17 mouse cellular contexts compared by ENCODE assay signal in the genomic region with DNA sequence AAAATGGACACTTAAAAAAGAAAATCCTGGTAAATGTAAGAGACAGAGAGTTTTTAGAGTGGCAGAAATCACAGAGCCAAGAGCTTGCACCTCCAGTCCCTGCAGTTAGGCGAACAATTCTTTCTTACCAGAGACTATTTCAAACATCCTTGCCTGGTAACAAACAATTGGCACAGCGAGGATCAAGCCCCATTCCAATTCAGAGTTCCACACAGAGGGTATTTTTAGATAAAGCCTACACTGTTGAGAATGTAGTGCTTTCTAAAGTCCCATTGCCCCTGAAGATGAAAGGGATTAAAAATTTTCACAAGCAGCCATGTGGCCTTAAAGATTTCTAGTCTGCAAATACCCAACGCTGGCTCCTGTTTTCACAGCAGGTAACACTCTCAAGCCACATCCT. TPM values are rescaled to one million over a fixed set of nuclear protein-coding genes. Genes with fewer than 3 reads are reported as not detected.
DNase-seq lines count a peak whose midpoint lies in the region; ATAC-seq and TF ChIP-seq lines count a peak whose summit lies in the region.
"Had no signal": no experiment of that assay in that cellular context is flagged by ENCODE, and none has a peak within 500 bp of the region (broad histone marks: within the 10 kb centered on the region; RNA-seq: fewer than 3 reads in every experiment).

No protein-coding gene starts in this region.

- no peaks in the 10 kb centered on the region; the same call in 1 of the 2 replicates for H3K79me2 ChIP-seq in heart, adult 2 months (replicated peaks; ENCODE audit: control insufficient read depth, insufficient read depth, low read length)

- no peak overlapping the region for H3K4me3 ChIP-seq in heart, adult 2 months
- H3K4me3 ChIP-seq in intestine, embryonic 14.5 days (ENCODE audit: low read depth, low read length) = no peak overlapping the region
- no peak overlapping the region for H3K4me3 ChIP-seq in intestine, embryonic 16.5 days (ENCODE audit: low read length)
- H3K4me3 ChIP-seq in stomach, embryonic 16.5 days (replicated peaks; ENCODE audit: low read length) = no peak overlapping the region
- H3K4me3 ChIP-seq in stomach, postnatal 0 days (ENCODE audit: low read depth, low read length) = no peak overlapping the region
- H3K4me3 ChIP-seq: hindbrain, embryonic 15.5 days; liver, embryonic 13.5 days; neural tube, embryonic 12.5 days had no signal

- no peak overlapping the region for H3K9ac ChIP-seq in heart, adult 2 months (ENCODE audit: low read depth, low read length)
- no peak overlapping the region for H3K9ac ChIP-seq in intestine, embryonic 14.5 days (ENCODE audit: low read length)
- H3K9ac ChIP-seq in intestine, embryonic 16.5 days (ENCODE audit: low read depth, low read length) = no peak overlapping the region
- H3K9ac ChIP-seq in stomach, embryonic 16.5 days (ENCODE audit: low read length) = no peak overlapping the region
- no peak overlapping the region for H3K9ac ChIP-seq in stomach, postnatal 0 days (ENCODE audit: low read length)
- H3K9ac ChIP-seq: forebrain, postnatal 0 days; hindbrain, embryonic 15.5 days; liver, embryonic 13.5 days; neural tube, embryonic 12.5 days had no signal

- H3K27ac ChIP-seq in heart, adult 2 months = peak overlapping the region; percentile 45
- H3K27ac ChIP-seq in intestine, embryonic 14.5 days (ENCODE audit: low read depth) = peak overlapping the region; percentile 17; the same call in 1 of the 2 replicates
- no peak overlapping the region for H3K27ac ChIP-seq in intestine, embryonic 16.5 days (ENCODE audit: low read length)
- H3K27ac ChIP-seq in stomach, embryonic 16.5 days (ENCODE audit: low read length) = peak overlapping the region; percentile 4; the same call in 1 of the 2 replicates
- no peak overlapping the region for H3K27ac ChIP-seq in stomach, postnatal 0 days (replicated peaks)
- H3K27ac ChIP-seq: hindbrain, embryonic 15.5 days; liver, embryonic 13.5 days; neural tube, embryonic 12.5 days had no signal

- H3K27me3 ChIP-seq in heart, adult 2 months (ENCODE audit: control insufficient read depth, insufficient read depth, low read length) = no peaks in the 10 kb centered on the region
- no peaks in the 10 kb centered on the region for H3K27me3 ChIP-seq in intestine, embryonic 14.5 days (replicated peaks; ENCODE audit: control insufficient read depth, insufficient read depth, low read length)
- H3K27me3 ChIP-seq in intestine, embryonic 16.5 days (replicated peaks; ENCODE audit: control insufficient read depth, insufficient read depth, low read length) = no peaks in the 10 kb centered on the region
- H3K27me3 ChIP-seq in stomach, embryonic 16.5 days (ENCODE audit: control insufficient read depth, insufficient read depth, low read length) = no peaks in the 10 kb centered on the region
- H3K27me3 ChIP-seq in stomach, postnatal 0 days (ENCODE audit: control insufficient read depth, insufficient read depth, low read length) = no peaks in the 10 kb centered on the region
- H3K27me3 ChIP-seq: hindbrain, embryonic 15.5 days; liver, embryonic 13.5 days; neural tube, embryonic 12.5 days had no signal

- H3K36me3 ChIP-seq in heart, adult 2 months (ENCODE audit: control insufficient read depth, insufficient read depth, low read length) = peaks cover 34% of the 10 kb centered on the region
- H3K36me3 ChIP-seq in intestine, embryonic 14.5 days (ENCODE audit: control insufficient read depth, insufficient read depth, low read length) = peaks cover 8% of the 10 kb centered on the region; the same call in 1 of the 2 replicates
- no peaks in the 10 kb centered on the region for H3K36me3 ChIP-seq in intestine, embryonic 16.5 days (ENCODE audit: control insufficient read depth, insufficient read depth, low read length)
- H3K36me3 ChIP-seq in stomach, embryonic 16.5 days (ENCODE audit: control insufficient read depth, insufficient read depth, low read length) = no peaks in the 10 kb centered on the region
- no peaks in the 10 kb centered on the region for H3K36me3 ChIP-seq in stomach, postnatal 0 days (ENCODE audit: control insufficient read depth, insufficient read depth, low read length)
- H3K36me3 ChIP-seq: hindbrain, embryonic 15.5 days; liver, embryonic 13.5 days; neural tube, embryonic 12.5 days had no signal

- H3K9me3 ChIP-seq in intestine, embryonic 14.5 days (ENCODE audit: control insufficient read depth, low read length) = no peaks in the 10 kb centered on the region
- no peaks in the 10 kb centered on the region for H3K9me3 ChIP-seq in intestine, embryonic 16.5 days (ENCODE audit: control insufficient read depth, low read length)
- H3K9me3 ChIP-seq in stomach, embryonic 16.5 days (replicated peaks; ENCODE audit: control insufficient read depth, low read length) = no peaks in the 10 kb centered on the region
- H3K9me3 ChIP-seq in stomach, postnatal 0 days (ENCODE audit: control insufficient read depth, low read length) = no peaks in the 10 kb centered on the region
- H3K9me3 ChIP-seq: hindbrain, embryonic 15.5 days; liver, embryonic 13.5 days; neural tube, embryonic 12.5 days had no signal

- 61% methylated on average over 3 of the region's 3 CpGs for WGBS in heart, adult 2 months
- WGBS in intestine, embryonic 14.5 days = 67% methylated on average over 3 of the region's 3 CpGs
- WGBS in intestine, embryonic 16.5 days = 63% methylated on average over 3 of the region's 3 CpGs
- WGBS in stomach, embryonic 16.5 days = 64% methylated on average over 3 of the region's 3 CpGs
- 47% methylated on average over 3 of the region's 3 CpGs for WGBS in stomach, postnatal 0 days

- intact Hi-C loops in heart, adult 2 months (cut with DNase I) = loop anchor here (5.0 kb wide), 1 partner anchor 40 kb away; the partner anchor contains the start of gene Frmd6
- intact Hi-C loops in heart, postnatal 14 days (cut with DNase I) = no loop called here

- DNase-seq in heart, adult 2 months = no peak
- DNase-seq in heart, postnatal 14 days = no peak
- DNase-seq in intestine, embryonic 14.5 days (ENCODE audit: low spot score) = no peak
- no peak for DNase-seq in stomach, postnatal 0 days (ENCODE audit: low spot score)
- peak; percentile 53 for DNase-seq in telencephalon, adult 2 months (ENCODE audit: low read depth, low spot score)
- no peak for DNase-seq in neural tube, embryonic 10.5 days (ENCODE audit: extremely low spot score, low spot score)
- DNase-seq: cerebellum, adult 18-20 months; forebrain, postnatal 0 days; gastrocnemius, postnatal 25 days; kidney, adult 2 months; kidney, postnatal 25 days; liver, embryonic 13.5 days; thymus, postnatal 25 days had no signal

- H3K4me1 ChIP-seq in heart, adult 2 months (ENCODE audit: control insufficient read depth, insufficient read depth, low read length) = peaks cover 19% of the 10 kb centered on the region
- peaks cover 11% of the 10 kb centered on the region; the same call in 1 of the 2 replicates for H3K4me1 ChIP-seq in intestine, embryonic 14.5 days (replicated peaks; ENCODE audit: control insufficient read depth, insufficient read depth, low read length)
- no peaks in the 10 kb centered on the region for H3K4me1 ChIP-seq in intestine, embryonic 16.5 days (ENCODE audit: control insufficient read depth, insufficient read depth, low read length)
- peaks cover 9% of the 10 kb centered on the region for H3K4me1 ChIP-seq in stomach, embryonic 16.5 days (ENCODE audit: control insufficient read depth, insufficient read depth, low read length)
- no peaks in the 10 kb centered on the region; the same call in 1 of the 2 replicates for H3K4me1 ChIP-seq in stomach, postnatal 0 days (replicated peaks; ENCODE audit: control insufficient read depth, insufficient read depth)
- H3K4me1 ChIP-seq: liver, embryonic 13.5 days had no signal

- H3K4me2 ChIP-seq in intestine, embryonic 14.5 days (ENCODE audit: low read length) = no peak overlapping the region
- H3K4me2 ChIP-seq in intestine, embryonic 16.5 days (ENCODE audit: low read depth, low read length) = no peak overlapping the region
- no peak overlapping the region for H3K4me2 ChIP-seq in stomach, embryonic 16.5 days (ENCODE audit: low read depth, low read length)
- H3K4me2 ChIP-seq in stomach, postnatal 0 days (replicated peaks; ENCODE audit: low read depth) = no peak overlapping the region
- H3K4me2 ChIP-seq: hindbrain, embryonic 15.5 days; liver, embryonic 13.5 days; neural tube, embryonic 12.5 days had no signal

- ATAC-seq in intestine, embryonic 14.5 days (replicated peaks; ENCODE audit: low FRiP score, low TSS enrichment, low read depth) = no peak
- ATAC-seq in intestine, embryonic 16.5 days = no peak
- ATAC-seq in stomach, embryonic 16.5 days (ENCODE audit: insufficient read depth, low FRiP score) = no peak
- no peak for ATAC-seq in stomach, postnatal 0 days (ENCODE audit: low FRiP score, low TSS enrichment)
- ATAC-seq: forebrain, postnatal 0 days had no signal

- no peak for TF ChIP-seq CTCF in heart, adult 2 months (IDR thresholded peaks at IDR 0.05)
- no peak for TF ChIP-seq CTCF in stomach, postnatal 0 days (IDR thresholded peaks at IDR 0.05; ENCODE audit: low read depth)

- no peak for TF ChIP-seq POLR2A in heart, adult 2 months (IDR thresholded peaks at IDR 0.05; ENCODE audit: insufficient read depth, low read depth, low read length)

- TF ChIP-seq EP300 in heart, adult 2 months (IDR thresholded peaks at IDR 0.05; ENCODE audit: insufficient read depth, low read depth, low read length) = no peak
- TF ChIP-seq EP300 in stomach, postnatal 0 days (optimal IDR thresholded peaks at IDR 0.05) = no peak

RNA-seq across cellular contexts. Expression of gene Frmd6, which starts 42.5 kb away (rescaled TPM):
- 10 to 100 TPM; 31.4 to 33.2 TPM for total RNA-seq in heart, adult 2 months (2021)
- 17.3 and 28.7 TPM in 2 replicates for polyA plus RNA-seq in heart, adult 2 months (2012; rRNA removed)
- total RNA-seq in heart, postnatal 14 days (2021) = 10 to 100 TPM; 38.3 to 41.1 TPM
- 17.5 and 20.4 TPM in 2 replicates for polyA plus RNA-seq in intestine, embryonic 14.5 days (2014; fragmentation: Nextera tagmentation; extraction: Ambion mirVana)
- 11.1 and 11.2 TPM in 2 replicates for polyA plus RNA-seq in intestine, embryonic 16.5 days (2015; fragmentation: Nextera tagmentation; extraction: Ambion mirVana)
- 35.9 and 39.7 TPM in 2 replicates for polyA plus RNA-seq in stomach, embryonic 16.5 days (2015; fragmentation: Nextera tagmentation; extraction: Ambion mirVana)
- 17.1 and 17.2 TPM in 2 replicates for polyA plus RNA-seq in stomach, postnatal 0 days (2015; fragmentation: Nextera tagmentation; extraction: Ambion mirVana)

Comparison
In these comparisons a context has a peak if more than half of its experiments do, and no peak if none do; other contexts are left out.
1. H3K27ac ChIP-seq: peak in heart, adult 2 months (single experiment), intestine, embryonic 14.5 days (single experiment) and stomach, embryonic 16.5 days (single experiment); none in intestine, embryonic 16.5 days (single experiment) and stomach, postnatal 0 days (single experiment).